Mouse (Mus musculus): ENCODE results near the gene 4930544D05Rik.

Gene 4930544D05Rik

DNA sequence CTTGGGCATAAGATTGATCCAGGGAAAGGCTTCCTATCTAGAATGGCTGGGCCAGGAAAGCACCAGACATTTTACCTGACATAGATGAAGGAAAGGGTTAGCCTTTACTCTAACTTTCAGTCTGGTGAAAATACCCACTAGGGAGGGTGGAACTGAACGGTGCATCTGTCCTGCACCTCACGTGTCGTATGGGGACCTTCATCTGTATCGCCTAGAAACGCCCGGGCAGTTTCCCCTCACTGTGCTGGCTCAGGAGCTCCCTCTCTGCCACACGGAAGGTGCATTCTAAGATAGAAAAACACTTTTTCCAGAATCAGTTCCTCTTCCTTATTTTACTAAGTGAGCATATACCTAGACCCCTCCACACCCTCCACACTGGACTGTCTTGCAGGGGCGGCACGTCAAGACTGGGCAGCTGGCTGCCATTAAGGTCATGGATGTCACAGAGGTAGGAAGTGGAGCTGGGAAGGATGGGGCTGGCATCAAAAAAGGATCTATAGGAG is 17.1 kb upstream of the 4930544D05Rik start:
- no peak for DNase-seq (ENCODE audit: low spot score in 2 of 2)

DNA sequence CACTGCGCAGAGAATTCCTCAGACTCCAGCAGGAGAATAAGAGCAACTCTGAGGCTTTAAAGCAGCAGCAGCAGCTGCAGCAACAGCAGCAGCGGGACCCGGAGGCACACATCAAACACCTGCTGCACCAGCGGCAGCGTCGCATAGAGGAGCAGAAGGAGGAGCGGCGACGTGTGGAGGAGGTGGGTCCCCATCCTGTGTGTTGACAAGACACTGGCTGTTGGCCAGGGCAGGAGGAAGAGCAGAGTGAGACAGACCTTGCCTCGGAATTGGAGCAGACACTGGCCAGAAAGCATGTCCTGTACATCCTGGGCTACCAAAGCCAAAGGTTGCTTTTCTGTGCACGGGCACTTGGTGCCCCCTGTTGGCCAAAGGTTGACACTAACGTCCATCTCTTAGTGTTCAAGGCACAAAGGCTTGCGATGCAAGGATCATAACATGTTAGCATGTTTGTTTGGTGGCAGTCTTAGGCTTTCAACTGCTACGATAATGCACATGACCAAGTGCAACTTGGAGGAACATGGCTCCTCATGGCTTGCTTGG is 10.6 kb upstream of the 4930544D05Rik start:
- peak in 1 of 2 experiments; percentile 74 for DNase-seq (ENCODE audit: low spot score in 2 of 2)

DNA sequence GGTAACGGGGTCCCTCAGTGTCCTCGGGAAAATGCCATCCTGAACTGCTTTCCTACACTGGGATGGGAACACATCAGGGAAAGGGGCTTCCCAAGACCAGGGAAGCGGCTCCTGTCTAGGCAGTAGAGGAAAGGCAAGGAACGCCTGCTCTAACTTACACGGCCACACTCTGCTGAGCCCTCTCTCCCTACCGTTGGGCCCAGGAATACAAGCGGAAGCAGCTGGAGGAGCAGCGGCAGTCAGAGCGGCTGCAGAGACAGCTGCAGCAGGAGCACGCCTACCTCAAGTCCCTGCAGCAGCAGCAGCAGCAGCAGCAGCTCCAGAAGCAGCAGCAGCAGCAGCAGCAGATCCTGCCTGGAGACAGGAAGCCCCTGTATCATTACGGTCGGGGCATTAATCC is 8.9 kb upstream of the 4930544D05Rik start:
- no peak for DNase-seq (ENCODE audit: low spot score in 2 of 2)

DNA sequence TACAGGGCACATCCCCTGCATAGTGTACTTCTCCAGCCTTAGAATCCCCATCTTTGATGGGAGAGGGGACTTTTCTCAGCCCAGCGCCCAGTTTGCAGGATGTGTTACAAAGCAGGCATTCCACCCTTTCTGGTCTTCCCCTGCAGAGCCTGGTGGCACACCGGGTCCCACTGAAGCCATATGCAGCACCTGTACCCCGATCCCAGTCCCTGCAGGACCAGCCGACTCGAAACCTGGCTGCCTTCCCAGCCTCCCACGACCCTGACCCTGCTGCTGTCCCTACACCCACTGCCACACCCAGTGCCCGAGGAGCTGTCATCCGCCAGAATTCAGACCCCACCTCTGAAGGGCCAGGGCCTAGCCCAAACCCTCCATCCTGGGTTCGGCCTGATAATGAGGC is 8.0 kb upstream of the 4930544D05Rik start:
- no peak for DNase-seq (ENCODE audit: low spot score in 2 of 2)

DNA sequence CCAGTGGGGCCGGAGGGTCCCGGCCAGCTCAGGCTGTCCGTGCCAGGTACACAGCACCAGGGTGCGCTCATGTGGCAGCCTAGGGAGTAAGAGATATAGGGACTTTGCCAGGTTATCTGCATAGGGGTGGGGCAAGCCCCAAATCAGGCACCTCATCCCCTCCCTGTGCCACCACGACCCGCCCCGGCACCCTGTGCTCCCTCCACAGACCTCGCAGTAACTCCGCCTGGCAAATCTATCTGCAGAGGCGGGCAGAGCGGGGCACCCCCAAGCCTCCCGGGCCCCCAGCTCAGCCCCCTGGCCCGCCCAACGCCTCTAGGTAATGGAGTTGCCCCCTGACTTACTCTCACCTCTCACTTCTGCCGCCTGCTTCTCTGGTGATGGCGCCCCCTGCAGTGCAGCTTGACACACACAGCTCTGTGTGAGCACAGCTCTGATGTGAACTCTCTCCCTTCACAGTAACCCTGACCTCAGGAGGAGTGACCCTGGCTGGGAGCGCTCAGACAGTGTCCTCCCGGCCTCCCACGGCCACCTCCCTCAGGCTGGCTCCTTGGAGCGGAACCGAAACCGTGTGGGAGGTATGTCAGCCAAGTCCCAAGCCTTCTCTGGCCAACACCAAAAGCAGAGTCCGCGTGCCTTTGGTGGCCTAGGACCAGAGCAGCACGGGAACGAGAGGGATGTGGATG is 7.1 kb upstream of the 4930544D05Rik start:
- no peak for DNase-seq (ENCODE audit: low spot score in 2 of 2)

DNA sequence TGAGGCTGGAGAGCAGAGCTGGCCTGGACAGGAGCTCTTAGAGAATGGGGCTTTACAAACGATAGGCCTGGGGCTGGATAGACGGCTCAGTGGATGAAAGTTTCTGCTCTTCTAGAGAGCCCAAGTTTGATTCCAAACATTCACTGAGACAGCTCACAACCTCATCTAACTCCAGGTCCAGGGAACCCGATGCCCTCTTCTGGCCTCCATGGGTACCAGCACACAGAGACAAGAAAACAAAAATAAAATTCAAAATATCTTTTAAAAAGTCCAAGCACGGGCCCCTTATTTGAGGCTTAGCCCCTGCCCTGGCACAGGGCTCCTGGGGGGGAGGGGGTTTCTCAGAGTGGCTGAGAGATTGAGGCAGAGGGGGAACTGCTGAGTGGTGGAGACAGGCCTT is 4.9 kb upstream of the 4930544D05Rik start:
- no peak for DNase-seq (ENCODE audit: low spot score in 2 of 2)

DNA sequence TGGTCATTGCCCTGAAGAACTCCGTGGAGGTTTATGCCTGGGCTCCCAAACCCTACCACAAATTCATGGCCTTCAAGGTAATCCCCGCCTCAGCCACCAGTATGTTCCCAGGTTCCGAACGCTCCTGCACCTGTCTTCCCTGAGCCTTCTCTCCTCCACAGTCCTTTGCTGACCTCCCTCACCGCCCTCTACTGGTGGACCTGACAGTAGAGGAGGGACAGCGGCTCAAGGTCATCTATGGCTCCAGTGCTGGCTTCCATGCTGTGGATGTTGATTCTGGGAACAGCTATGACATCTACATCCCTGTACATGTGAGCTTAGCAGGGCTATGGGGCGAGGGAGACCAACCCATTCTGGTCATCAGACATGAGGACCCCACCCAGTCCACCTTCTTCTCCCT is 3.1 kb upstream of the 4930544D05Rik start:
- no peak for DNase-seq (ENCODE audit: low spot score in 2 of 2)

DNA sequence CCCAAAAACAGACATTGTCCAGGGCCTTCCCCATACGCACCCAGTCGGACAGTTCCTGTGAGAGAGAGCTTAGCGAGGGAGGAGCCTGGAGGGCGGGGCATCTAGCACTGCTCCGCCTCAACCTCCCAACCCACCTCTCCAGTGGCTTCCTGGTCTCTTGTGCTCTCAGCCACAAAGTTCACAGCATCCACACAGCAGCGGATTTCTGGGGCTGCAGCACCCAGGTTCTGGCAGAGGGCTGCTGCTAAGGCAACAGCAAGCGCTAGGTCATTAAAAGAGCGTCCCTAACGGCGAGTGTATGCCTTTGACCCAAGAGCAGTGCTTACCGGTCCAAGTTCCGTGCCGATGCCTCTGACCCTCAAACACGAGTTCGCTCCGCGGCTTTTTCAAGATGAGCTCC is 574 bp upstream of the 4930544D05Rik start:
- DNase-seq (ENCODE audit: low spot score in 2 of 2): peak in 1 of 2 experiments; percentile 24

DNA sequence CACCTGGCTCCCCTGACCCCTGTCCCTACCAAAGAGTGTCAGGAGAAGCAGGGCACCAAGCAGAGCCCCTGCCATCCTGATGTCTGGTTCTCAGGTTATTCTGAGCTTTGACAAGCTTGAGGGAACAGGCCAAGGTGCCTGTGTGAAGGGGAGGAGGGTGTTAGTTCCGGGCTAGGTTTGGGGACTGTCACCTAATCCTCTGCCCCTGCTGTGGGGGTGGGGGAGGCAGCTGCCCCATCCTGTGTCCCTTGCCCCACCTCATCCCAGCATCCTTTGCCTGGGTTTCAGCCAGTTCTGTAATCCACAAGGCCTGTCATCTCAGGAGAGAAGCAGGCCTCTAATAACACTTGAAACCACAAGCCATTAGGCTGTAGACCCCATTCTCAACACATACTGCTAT is 3.5 kb downstream of the 4930544D05Rik start, which contains the start of gene Chrne:
TSS of gene Chrne (minus strand) at position 116 of the 400 bp plus-strand sequence.
- no peak for DNase-seq (ENCODE audit: low spot score in 2 of 2)

DNA sequence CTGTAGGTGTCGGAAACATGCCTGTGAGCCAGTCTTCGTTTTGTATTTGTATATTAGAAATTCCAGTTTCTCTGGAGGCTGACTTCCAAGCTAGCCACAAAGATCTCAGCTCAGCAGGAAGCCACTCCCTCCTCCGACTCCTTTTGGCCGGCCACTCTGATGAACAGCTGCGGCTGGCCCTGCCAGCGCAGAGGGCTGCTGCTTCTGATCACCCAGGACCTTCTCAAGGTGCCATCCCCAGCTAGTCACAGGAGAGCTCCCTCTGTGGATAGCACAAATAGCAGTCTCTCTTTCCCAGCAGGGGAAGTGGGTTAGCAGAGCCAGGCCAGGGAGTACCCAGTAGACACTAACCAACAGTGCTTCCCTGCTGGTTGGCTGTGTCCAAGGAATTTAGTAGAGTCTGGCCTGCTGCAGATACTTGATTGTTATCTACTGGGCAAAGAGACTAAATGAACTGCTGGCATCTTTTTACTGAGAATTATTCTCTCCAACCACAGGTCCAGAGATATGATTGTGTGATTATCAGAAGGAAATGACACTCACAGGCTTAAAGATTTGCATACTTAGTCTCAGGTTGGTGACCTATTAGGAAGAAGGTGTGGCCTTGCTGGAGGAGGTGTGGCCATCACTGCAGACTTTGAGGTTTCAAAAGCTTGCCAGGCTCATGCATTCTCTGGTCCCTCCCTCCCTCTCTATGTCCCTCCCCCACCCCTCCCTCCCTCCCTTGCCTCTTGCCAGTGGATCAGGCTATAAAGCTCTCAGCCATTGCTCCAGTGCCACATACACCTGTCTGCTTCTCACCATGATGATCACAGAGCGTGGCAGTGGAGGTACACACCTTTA is 6.5 kb downstream of the 4930544D05Rik start:
- no peak for DNase-seq (ENCODE audit: low spot score in 2 of 2)

DNA sequence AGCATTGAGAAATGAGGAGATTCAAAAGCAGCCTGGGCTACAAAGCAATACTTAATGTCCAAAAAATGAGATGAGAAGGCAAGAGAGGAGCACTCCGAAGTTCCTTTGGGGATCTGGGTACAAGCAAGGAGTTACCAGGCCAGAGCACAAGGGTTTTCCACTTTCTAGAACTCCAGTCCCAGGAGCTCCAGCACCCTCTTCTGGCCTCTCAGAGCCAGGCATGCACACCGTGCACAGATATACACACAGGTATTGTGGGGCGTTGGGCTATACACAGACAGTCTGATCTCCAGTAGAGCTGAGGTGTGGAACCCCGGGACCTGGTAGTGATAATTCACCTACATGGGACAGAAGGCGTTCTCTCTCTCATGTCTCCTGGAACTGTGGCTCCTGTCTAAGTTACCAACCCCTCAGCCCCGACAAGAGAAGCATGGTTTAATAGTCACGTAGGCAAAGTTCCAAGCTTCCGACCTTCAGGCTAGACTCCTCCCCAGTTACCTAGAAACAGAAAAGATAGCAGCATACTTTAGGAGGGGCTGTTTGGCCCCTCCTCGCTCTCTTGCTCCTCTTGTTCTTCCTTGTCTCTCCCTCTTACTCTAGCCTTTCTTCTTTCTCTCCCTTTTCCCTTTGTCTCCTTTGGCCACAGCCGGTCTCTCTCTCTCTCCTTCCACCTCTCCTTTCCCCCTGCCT is 7.5 kb downstream of the 4930544D05Rik start:
- no peak for DNase-seq (ENCODE audit: low spot score in 2 of 2)

DNA sequence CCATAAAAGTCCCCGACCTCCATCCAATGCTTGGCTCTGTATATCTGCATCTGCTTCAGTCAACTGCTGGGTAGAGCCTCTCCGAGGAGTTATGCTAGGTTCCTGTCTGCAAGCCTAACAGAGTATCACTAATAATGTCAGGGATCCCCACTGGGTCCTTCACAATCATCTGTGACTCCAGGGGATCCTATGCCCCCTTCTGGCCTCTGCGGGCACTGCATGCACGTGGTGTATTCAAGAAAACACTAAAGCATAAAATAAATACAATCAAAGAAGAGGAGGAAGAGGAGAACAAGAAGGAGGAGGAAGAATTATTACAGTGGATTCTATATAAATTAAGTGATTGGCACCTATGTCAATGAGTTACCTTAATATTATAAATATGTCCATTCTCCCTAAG is 9.8 kb downstream of the 4930544D05Rik start:
- no peak for DNase-seq (ENCODE audit: low spot score in 2 of 2)

DNA sequence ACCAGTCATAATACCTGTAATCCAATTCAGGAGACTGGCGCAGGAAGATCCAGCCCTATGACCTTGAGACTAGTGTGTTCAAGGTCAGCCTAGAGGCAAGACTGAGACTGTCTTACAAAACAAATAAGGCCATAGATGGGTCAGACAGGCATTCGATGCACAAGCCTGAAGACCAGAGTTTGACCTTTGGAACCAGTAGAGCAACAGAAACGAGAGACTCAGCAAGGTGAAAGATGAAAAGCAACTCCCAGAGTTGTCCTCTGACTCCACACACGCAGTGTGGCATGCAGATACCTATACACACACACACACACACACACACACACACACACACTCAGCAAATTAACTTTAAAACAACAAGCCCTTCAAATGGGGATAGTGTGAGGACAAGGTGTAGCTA is 11.2 kb downstream of the 4930544D05Rik start:
- DNase-seq (ENCODE audit: low spot score in 2 of 2): no peak

DNA sequence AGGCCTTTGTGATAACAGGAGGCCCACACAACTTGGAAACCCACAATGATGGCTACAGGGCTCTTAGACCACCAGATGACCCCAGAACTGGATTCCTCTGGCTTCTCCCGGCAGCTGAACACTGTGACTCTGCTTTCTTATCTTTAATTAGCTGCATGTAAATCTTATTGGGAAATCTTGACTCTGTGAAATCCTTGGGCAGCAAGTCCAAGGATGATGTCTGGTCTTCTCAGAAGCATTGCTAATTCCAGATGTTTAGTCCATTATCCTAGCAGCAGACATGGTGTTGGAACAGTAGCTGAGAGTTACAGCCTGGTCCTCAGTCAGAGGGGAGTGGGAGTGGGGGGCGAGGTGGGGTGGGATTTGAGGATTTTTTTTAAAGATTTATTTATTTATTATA is 12.8 kb downstream of the 4930544D05Rik start:
- no peak for DNase-seq (ENCODE audit: low spot score in 2 of 2)

DNA sequence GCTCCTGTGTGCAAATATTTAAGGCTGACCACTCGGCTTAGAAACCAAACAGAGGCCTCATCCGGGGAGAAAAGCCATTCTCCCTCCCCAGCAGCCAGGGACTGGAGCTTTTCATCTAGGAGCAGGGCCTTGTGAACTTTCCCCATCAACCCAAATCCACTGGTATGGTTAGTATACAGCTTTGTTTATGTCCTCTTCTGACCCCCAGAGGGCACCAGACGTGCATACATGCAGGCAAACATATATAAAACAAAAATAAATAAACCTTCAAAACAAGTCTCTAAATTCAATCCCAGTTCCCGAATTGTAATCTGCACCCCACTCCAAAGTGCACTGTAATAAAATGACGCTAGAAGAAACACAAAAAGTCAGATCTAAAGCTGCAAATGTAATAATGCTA is 13.9 kb downstream of the 4930544D05Rik start:
- DNase-seq (ENCODE audit: low spot score in 2 of 2): no peak

DNA sequence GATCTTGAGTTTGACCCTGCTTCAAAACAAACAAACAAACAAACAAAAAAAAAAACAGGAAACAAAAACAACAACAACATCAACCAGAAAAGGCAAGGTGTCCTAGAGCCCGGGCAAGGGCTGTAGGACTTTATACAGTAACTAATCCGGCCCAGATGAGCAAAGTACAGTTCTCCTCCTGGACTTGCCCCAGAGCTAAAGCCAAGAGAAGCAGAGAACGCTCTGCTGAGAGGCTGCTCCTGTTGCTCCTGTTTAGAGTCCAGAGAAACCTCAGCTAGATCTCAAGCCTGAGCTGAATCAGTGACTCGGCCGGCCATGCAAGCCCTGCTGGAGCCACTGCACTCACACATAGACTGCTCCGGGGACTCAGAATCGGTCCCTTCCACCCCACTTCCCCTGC is 14.5 kb downstream of the 4930544D05Rik start:
- DNase-seq (ENCODE audit: low spot score in 2 of 2): no peak

DNA sequence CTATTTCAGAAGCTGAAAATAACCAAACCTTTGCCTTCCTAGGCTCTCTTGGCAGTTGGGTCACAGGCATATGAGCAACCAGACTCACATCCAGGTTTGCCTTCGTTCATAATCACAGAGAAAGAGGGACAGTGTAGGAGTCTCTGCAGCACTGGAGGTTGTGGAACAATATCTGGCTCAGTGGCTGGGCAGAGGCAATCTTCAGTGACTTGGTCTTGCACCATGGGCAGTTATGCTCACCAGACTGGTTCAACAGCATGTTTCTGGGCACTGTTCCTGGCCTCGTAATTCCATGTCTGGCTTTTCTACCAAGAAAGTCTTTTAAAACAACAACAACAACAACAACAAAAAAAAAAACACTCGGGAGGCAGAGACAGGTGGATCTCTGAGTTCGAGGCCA is 20.0 kb downstream of the 4930544D05Rik start:
- no peak for DNase-seq (ENCODE audit: low spot score in 2 of 2)

DNA sequence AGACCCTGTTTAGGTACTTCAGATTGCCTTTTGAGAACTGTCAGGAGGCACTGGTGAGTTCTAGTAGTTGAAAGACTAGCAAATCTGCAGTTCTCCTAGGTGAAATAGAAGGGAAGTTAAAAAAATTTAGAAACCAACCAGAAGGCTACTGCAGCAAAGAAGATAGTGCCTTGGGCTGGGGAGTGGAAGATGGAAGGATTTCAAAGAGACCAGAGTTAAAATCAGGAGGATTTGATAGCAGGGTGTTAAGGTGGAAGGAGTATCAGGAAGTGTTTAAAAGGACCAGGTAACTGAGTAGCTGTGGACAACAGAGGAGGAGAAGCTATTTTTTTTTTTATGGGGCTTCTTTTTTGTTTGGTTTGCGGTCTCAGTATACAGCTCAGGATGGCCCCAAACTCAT is 22.1 kb downstream of the 4930544D05Rik start:
- DNase-seq (ENCODE audit: low spot score in 2 of 2): no peak

DNA sequence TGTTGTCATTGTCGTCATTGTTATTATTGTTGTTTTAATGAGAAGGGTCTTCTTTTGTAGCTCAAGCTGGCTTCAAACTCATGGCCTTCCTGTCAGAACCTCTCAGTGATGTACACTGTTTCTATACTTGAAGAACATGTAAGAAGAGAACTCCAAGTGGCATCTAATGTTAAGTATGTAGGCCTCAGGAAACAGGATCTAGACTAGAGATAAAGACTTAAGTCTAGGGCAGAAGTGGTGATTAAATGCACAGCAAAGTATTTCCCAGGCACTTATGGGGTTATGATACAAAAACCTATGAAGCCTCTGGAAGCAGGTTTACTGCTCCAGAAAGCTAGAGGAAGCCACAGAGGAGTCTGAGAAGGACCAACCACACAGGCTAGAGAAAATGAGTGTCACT is 22.6 kb downstream of the 4930544D05Rik start:
- DNase-seq (ENCODE audit: low spot score in 2 of 2): no peak

DNA sequence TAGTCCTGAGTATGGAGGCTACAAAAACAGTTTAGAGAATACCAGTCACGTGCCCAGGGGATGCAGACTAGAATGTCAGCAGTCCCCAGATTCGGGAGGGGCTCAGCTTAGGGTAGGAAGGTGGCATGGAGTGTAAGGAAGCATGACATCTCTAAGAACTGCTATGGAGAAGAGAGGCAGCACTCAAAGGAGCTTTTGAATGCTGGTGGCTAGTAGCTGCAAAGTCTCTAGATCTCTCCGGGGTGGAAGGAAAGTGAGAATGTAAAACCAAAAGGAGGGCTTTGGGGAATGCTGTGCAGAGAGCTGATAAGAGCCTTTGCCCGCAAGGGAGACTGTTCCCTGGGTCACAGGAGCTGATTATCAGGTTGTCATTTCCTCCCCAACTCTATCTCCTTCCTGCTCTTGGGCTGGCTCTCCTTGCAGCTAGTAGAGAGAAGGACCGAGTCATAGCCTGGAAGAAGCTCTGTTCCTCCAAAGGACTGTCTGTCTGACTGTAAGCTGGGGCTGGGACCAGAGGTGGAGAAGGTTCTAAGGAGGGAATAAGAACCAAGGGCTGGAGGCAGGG is 23.1 kb downstream of the 4930544D05Rik start, which contains the start of gene Gp1ba:
TSS of gene Gp1ba (plus strand) at position 409 of the 565 bp plus-strand sequence.
- no peak for DNase-seq (ENCODE audit: low spot score in 2 of 2)

DNA sequence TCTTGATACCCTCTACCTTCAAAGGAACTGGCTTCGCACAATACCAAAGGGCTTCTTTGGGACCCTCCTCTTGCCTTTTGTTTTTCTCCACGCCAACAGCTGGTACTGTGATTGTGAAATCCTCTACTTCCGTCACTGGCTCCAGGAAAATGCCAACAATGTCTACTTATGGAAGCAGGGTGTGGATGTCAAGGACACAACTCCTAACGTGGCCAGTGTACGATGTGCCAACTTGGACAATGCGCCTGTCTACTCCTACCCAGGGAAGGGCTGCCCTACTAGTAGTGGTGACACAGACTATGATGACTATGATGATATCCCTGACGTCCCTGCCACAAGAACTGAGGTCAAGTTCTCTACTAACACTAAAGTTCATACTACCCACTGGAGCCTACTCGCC is 24.3 kb downstream of the 4930544D05Rik start:
- no peak for DNase-seq (ENCODE audit: low spot score in 2 of 2)

DNA sequence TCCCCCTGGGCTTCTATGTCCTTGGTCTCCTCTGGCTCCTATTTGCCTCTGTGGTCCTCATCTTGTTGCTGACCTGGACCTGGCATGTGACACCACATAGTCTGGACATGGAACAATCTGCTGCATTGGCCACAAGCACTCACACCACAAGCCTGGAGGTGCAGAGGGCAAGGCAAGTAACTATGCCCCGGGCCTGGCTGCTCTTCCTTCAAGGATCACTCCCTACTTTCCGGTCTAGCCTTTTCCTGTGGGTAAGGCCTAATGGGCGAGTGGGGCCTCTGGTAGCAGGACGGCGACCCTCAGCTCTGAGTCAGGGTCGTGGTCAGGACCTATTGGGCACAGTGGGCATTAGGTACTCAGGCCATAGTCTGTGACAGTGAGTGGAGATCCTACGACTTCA is 25.6 kb downstream of the 4930544D05Rik start:
- DNase-seq (ENCODE audit: low spot score in 2 of 2): no peak
